Mouse (Mus musculus): ENCODE measurements around the gene Ankub1.

Gene Ankub1

DNA sequence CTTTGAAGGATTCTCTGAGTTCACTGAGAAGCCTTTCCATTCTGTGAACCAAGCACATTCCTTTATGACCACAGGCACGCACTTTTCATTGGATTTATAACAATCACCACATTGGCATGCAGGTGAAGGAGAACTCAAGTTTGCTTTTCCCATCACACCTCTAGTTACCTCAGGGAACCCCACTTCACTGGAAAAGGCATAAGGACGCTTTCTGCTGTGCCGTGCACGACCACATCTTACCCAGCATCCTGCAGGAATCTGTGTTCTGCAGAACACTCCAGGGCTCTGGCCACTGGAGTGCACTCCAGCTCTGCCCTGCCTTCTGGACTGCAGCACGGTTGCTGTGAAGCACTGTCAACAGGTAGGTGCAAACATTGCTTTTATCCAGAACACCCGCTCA is 55.0 kb downstream of the Ankub1 start:
- peak; percentile 69 for DNase-seq

DNA sequence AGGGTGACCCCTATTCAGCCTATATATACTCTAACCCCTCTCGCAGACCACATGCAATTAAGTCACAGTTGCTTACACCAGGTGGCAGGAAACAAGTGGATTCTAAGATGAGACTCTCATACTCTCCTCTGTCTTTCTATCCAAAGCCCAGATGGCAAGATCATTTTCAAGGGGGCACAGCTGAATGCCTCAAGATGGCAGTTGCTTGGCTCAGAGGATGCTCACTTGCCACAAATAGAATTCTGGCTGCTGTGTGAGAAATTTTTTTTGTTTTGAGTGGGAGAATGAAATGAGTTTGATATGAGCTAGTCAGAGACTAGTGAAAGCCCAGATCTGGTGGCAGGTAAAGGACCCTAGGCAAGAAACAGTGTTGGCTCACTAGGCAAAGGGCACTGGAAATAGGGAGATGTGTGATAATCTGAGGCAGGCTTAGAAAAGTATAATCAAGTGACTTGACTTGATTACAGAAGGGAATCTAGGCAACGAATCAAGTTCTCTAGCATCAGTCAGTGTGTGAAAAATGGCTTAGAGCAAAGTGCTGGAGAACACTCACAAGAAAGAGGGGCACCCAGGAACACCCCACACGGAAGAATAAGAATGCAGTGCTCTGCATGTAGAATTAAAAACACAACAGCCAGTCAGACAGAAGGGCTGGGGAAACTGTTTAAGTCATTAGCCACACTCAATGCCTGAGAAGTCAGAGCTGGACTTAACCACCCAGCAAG is 57.7 kb downstream of the Ankub1 start:
- DNase-seq: no peak

DNA sequence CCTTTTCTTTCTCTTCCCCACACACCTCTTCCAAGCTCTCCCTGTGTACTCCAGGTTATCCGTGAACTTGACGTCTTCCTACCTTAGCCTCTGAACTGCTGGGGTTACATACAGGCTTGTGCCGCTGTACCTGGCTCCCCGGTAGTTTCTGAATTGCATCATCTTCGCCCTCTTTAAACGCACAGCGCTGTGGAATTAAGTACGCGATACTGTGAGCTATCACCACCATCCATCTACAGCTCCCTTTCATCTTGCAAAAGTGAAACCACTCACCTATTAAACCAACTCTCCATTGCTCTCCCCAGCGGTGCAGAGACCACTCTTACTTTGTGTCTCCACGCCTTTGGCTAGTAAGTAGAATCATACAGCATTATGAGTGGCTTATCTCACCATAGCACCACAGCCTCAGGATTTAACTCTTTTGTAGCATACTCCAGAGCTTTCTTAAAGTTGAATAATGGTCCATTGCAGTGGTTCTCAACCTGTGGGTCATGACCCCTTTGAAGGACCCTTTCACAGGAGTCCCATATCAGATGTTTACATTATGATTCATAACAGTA is 65.6 kb downstream of the Ankub1 start:
- no peak for DNase-seq

DNA sequence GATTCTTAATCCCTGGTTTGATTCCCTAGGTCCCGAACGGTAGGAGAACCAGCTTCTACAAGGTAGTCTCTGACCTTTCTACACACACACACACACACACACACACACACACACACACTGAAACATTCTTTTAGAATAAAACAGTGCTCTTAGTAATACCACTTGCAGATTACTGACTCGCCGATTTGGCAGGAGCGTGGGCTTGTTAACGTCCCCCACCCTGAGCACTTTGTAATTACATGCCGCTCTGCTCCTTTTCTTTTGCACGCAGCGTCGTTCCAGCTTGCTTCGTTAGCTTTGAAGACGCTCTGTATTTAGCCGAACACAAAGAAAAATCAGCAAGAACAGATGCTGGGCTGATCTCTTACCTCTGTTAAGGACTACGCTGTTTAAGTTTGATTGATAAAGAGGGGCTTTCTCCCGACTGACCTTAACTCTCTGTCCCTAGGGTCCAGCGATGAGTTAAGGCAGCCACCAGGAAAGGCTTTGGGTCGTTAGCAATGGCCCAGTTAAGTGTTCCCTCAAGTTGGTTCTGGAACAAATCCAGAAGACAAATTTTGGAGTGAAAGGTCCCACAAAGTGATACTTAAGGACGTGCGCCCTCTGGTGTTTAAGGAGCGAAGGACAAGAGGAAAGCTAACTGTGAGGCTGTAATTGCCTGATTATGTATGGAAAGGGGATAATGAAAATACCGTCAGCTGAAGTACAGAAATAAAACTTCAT is 67.2 kb downstream of the Ankub1 start:
- DNase-seq: peak; percentile 87

DNA sequence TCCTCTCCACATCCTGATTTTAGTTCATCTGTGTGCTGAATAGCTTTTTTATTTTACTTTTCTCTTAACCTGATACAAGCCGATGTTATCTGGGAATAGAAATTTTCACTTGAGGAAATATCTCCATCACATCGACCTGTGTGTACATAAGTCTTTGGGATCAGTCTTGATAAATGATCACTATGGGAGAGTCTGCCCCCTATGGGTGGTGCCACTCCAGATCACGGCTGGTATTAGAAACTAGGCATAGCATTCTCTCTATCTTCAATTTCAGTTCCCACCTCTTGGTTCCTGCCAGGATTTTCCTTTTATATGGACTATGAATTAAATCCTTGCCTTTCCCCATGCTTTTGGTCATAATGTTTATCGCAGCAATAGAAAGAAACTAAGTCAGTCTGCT is 72.9 kb downstream of the Ankub1 start:
- DNase-seq: peak; percentile 36

DNA sequence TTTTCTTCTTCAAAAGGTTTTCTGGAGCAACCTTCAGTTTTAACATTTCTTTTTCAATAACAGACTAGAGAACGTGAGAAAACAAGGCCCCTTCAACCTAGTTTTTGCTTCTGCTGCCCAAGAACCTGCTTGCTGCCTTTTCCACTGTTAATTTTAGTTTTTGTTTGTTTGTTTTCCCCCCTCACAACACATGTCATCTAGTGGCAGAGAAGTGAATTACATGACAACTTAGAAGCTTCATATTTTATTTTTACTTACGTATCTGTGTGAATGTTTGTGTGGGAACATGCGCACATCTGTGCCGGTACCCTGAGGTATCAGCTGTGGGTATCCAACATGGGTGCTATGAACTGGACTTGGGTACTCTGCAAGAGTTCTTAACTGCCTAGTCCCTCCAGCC is 76.9 kb downstream of the Ankub1 start:
- no peak for DNase-seq

DNA sequence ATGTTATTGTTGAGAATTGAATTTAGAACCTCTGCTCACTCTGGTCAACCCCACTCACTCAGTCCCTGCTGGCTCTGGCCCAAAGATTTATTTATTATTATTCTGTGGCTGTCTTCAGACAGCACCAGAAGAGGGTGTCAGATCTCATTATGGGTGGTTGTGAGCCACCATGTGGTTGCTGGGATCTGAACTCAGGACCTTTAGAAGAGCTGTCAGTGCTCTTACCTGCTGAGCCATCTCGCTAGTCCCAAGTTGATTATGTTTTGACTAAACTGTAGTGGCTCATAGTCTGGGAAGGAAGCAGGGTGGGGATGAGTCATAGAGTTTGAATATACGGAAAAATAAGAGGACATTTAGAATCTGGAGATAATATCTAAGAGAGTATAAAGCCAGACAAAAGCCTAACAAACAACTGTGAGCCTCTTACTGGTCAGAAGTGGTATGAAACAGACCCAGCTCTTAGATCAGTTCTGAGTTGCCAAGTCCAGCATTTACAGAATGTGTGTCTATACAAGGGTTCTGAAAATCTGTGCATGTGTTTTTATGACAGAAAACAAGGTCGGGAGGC is 80.1 kb downstream of the Ankub1 start:
- no peak for DNase-seq

DNA sequence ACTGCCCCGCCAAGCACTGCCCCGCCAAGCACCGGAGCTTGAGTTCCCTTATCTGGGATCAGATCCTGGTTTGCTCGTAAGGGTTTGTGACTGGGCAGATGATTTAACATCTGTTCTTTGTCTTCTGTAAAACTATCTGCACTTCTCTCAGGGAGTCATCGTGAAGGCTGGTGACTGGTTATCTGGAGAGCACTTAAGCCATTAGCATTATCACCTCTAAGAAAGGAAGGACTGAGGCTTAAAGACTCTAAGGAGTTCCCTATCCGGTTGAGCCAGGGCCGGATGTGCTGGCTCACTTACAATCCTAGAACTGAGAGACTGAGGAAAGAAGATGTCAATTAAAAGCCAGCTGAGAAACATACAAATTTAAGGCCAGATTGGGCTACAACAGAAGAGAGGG is 80.8 kb downstream of the Ankub1 start:
- DNase-seq: no peak

Data from lung, postnatal 10 days (tissue).